ENCODE assay signal across 9 mouse cellular contexts in the genomic region with DNA sequence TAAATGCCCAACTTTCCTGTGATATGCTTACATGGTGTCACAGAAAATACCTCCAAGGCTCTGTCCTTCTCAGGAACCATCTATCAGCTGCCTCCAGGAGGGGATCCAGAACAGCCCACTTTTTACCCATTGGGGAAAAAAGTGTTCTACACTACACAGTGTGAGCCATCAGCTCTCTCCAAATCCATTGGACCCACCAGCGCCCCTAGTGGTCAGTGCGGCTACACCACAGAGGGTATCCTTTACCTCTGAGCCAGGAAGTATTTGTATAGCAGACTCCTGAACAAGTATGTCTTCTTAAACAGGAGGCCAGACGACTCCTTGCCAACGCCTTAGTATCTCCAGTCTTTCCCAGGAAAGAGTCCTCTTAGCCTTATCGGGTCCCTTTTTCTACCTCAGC. TPM values are rescaled to one million over a fixed set of nuclear protein-coding genes. Genes with fewer than 3 reads are reported as not detected.
DNase-seq lines count a peak whose midpoint lies in the region; ATAC-seq and TF ChIP-seq lines count a peak whose summit lies in the region.
"Had no signal": no experiment of that assay in that cellular context is flagged by ENCODE, and none has a peak within 500 bp of the region (broad histone marks: within the 10 kb centered on the region; RNA-seq: fewer than 3 reads in every experiment).

No protein-coding gene starts in this region.

- no peak for ATAC-seq in hindbrain, postnatal 0 days
- no peak for ATAC-seq in hindbrain, embryonic 16.5 days
- peak; percentile 67 for ATAC-seq in erythroblast, adult 5-6 weeks (replicated peaks; ENCODE audit: low FRiP score, poor library complexity, severe bottlenecking)

- peak; percentile 46 for TF ChIP-seq CTCF in hindbrain, postnatal 0 days (IDR thresholded peaks at IDR 0.05; ENCODE audit: low read depth)

- 83% methylated on average over 5 of the region's 5 CpGs for WGBS in hindbrain, postnatal 0 days
- WGBS in hindbrain, embryonic 16.5 days: 84% methylated on average over 5 of the region's 5 CpGs
- 86% methylated on average over 5 of the region's 5 CpGs for WGBS in forebrain, embryonic 10.5 days

- no peak for DNase-seq in hindbrain, postnatal 0 days (ENCODE audit: low spot score)
- peak; percentile 8 for DNase-seq in CD4-positive helper T cell, adult 2 months (ENCODE audit: low read depth, low spot score)
- DNase-seq in NIH3T3 (ENCODE audit: low read depth): peak; percentile 44
- peak; percentile 70 for DNase-seq in lung, postnatal 14 days
- DNase-seq in thymus, postnatal 14 days: peak; percentile 80
- DNase-seq in forebrain, embryonic 10.5 days (ENCODE audit: extremely low spot score, low spot score): no peak

- no peaks in the 10 kb centered on the region for H3K27me3 ChIP-seq in hindbrain, postnatal 0 days (ENCODE audit: insufficient read depth, low read length)
- no peaks in the 10 kb centered on the region for H3K27me3 ChIP-seq in hindbrain, embryonic 16.5 days (replicated peaks; ENCODE audit: control insufficient read depth, insufficient read depth, low read length)
- H3K27me3 ChIP-seq in forebrain, embryonic 10.5 days (ENCODE audit: poor library complexity, severe bottlenecking): no peaks in the 10 kb centered on the region
- H3K27me3 ChIP-seq: limb, embryonic 12.5 days had no signal

- H3K4me2 ChIP-seq in hindbrain, postnatal 0 days (ENCODE audit: low read depth, low read length): no peak overlapping the region
- H3K4me2 ChIP-seq in hindbrain, embryonic 16.5 days (ENCODE audit: low read length): no peak overlapping the region
- H3K4me2 ChIP-seq: limb, embryonic 12.5 days had no signal

- H3K9me3 ChIP-seq in hindbrain, postnatal 0 days (ENCODE audit: low read length): no peaks in the 10 kb centered on the region
- H3K9me3 ChIP-seq in hindbrain, embryonic 16.5 days (ENCODE audit: control insufficient read depth, low read length): peaks cover 3% of the 10 kb centered on the region
- H3K9me3 ChIP-seq in forebrain, embryonic 10.5 days: peaks cover 5% of the 10 kb centered on the region; the same call in 1 of the 2 replicates
- H3K9me3 ChIP-seq: limb, embryonic 12.5 days had no signal

- no peak overlapping the region for H3K4me3 ChIP-seq in hindbrain, postnatal 0 days (ENCODE audit: low read length)
- H3K4me3 ChIP-seq in hindbrain, embryonic 16.5 days (ENCODE audit: low read length): no peak overlapping the region
- H3K4me3 ChIP-seq in forebrain, embryonic 10.5 days: no peak overlapping the region
- H3K4me3 ChIP-seq: limb, embryonic 12.5 days had no signal

- no peaks in the 10 kb centered on the region for H3K4me1 ChIP-seq in hindbrain, postnatal 0 days (ENCODE audit: insufficient read depth, low read length)
- H3K4me1 ChIP-seq in hindbrain, embryonic 16.5 days (ENCODE audit: control insufficient read depth, insufficient read depth, low read depth, low read length): no peaks in the 10 kb centered on the region
- no peaks in the 10 kb centered on the region for H3K4me1 ChIP-seq in forebrain, embryonic 10.5 days

- no peak overlapping the region for H3K9ac ChIP-seq in hindbrain, postnatal 0 days (replicated peaks; ENCODE audit: low read length)
- H3K9ac ChIP-seq in hindbrain, embryonic 16.5 days (ENCODE audit: low read depth, low read length): no peak overlapping the region
- H3K9ac ChIP-seq: limb, embryonic 12.5 days had no signal

- H3K36me3 ChIP-seq in hindbrain, postnatal 0 days (ENCODE audit: insufficient read depth, low read length): no peaks in the 10 kb centered on the region
- H3K36me3 ChIP-seq in hindbrain, embryonic 16.5 days (ENCODE audit: control insufficient read depth, insufficient read depth, low read length): no peaks in the 10 kb centered on the region
- no peaks in the 10 kb centered on the region for H3K36me3 ChIP-seq in forebrain, embryonic 10.5 days (replicated peaks)
- H3K36me3 ChIP-seq: limb, embryonic 12.5 days had no signal

- no peak overlapping the region for H3K27ac ChIP-seq in hindbrain, postnatal 0 days
- no peak overlapping the region for H3K27ac ChIP-seq in hindbrain, embryonic 16.5 days (ENCODE audit: low read depth, low read length)
- H3K27ac ChIP-seq in forebrain, embryonic 10.5 days: no peak overlapping the region

RNA-seq across cellular contexts. Expression of gene Nkd2, which starts 32.4 kb away (rescaled TPM):
- total RNA-seq in hindbrain, postnatal 0 days (2014; rRNA removed): 18.3 and 24.2 TPM in 2 replicates
- 10.3 and 12.6 TPM in 2 replicates for polyA plus RNA-seq in hindbrain, postnatal 0 days (2015; fragmentation: Nextera tagmentation; extraction: Ambion mirVana)
- polyA plus RNA-seq in hindbrain, embryonic 16.5 days (2015; fragmentation: Nextera tagmentation; extraction: Ambion mirVana): 16.9 and 18.2 TPM in 2 replicates
- not detected in 2 replicates for total RNA-seq in erythroblast, adult 5-6 weeks (2015; ENCODE audit: low replicate concordance)
- not detected in 2 replicates for total RNA-seq in erythroblast, adult 5-6 weeks (2017; ENCODE audit: low replicate concordance)
- 15.9 and 16.3 TPM in 2 replicates for polyA plus RNA-seq in forebrain, embryonic 10.5 days (2016; fragmentation: Nextera tagmentation; extraction: Ambion mirVana)

RNA-seq across cellular contexts. Expression of gene Trip13, which starts 57.8 kb away (rescaled TPM):
- total RNA-seq in hindbrain, postnatal 0 days (2014; rRNA removed): 1.9 and 2.6 TPM in 2 replicates
- polyA plus RNA-seq in hindbrain, postnatal 0 days (2015; fragmentation: Nextera tagmentation; extraction: Ambion mirVana): 10.5 and 11.8 TPM in 2 replicates
- 11.5 and 12.2 TPM in 2 replicates for polyA plus RNA-seq in hindbrain, embryonic 16.5 days (2015; fragmentation: Nextera tagmentation; extraction: Ambion mirVana)
- 6.1 and 6.5 TPM in 2 replicates for total RNA-seq in erythroblast, adult 5-6 weeks (2015; ENCODE audit: low replicate concordance)
- 11.7 and 14.9 TPM in 2 replicates for total RNA-seq in erythroblast, adult 5-6 weeks (2017; ENCODE audit: low replicate concordance)
- 78.8 and 83.3 TPM in 2 replicates for polyA plus RNA-seq in forebrain, embryonic 10.5 days (2016; fragmentation: Nextera tagmentation; extraction: Ambion mirVana)

RNA-seq across cellular contexts. Expression of gene Brd9, which starts 57.8 kb away (rescaled TPM):
- total RNA-seq in hindbrain, postnatal 0 days (2014; rRNA removed): 68.2 and 71.7 TPM in 2 replicates
- polyA plus RNA-seq in hindbrain, postnatal 0 days (2015; fragmentation: Nextera tagmentation; extraction: Ambion mirVana): 72.4 and 73.2 TPM in 2 replicates
- polyA plus RNA-seq in hindbrain, embryonic 16.5 days (2015; fragmentation: Nextera tagmentation; extraction: Ambion mirVana): 78.4 and 86.8 TPM in 2 replicates
- total RNA-seq in erythroblast, adult 5-6 weeks (2015; ENCODE audit: low replicate concordance): 12.3 and 17.1 TPM in 2 replicates
- total RNA-seq in erythroblast, adult 5-6 weeks (2017; ENCODE audit: low replicate concordance): 32.5 and 37.6 TPM in 2 replicates
- polyA plus RNA-seq in forebrain, embryonic 10.5 days (2016; fragmentation: Nextera tagmentation; extraction: Ambion mirVana): 52.6 and 53.6 TPM in 2 replicates

Comparison
In these comparisons a context has a peak if more than half of its experiments do, and no peak if none do; other contexts are left out.
1. DNase-seq: peak in CD4-positive helper T cell, adult 2 months (single experiment), NIH3T3 (single experiment), lung, postnatal 14 days (single experiment) and thymus, postnatal 14 days (single experiment); none in hindbrain, postnatal 0 days (single experiment) and forebrain, embryonic 10.5 days (single experiment).